Mouse (Mus musculus) cerebellum, adult 2 months (tissue): ENCODE measurements at regions not wholly inside any gene's neighbourhood (a gene's known extent, or its start where the extent isn't known, plus 50 kb on each side); places are given as distances from the start of the nearest gene placed in this dataset.

Experiments used
- CTCF ChIP-seq: fragments of 200-500 bp; IDR thresholded peaks from 2 replicates; pipeline ENCODE4 v1.5.1; 2011; ENCODE audit warnings: low read depth, mild to moderate bottlenecking, control low read depth, low read length, moderate library complexity, borderline replicate concordance; ENCODE audit not compliant: insufficient read depth
- POLR2A ChIP-seq: fragments of 200-500 bp; IDR thresholded peaks from 2 replicates; pipeline ENCODE4 v1.6.1; 2011; ENCODE audit warnings: low read length, control low read depth, borderline replicate concordance; ENCODE audit not compliant: insufficient read depth

- TF ChIP-seq POLR2A (no peak), CTCF (no peak)
Measured at GRCm38 (mm10) chr6:140360996-140361395, 62.9 kb upstream of the Plekha5 start.
